Comparison of ENCODE assay signal across 22 mouse cellular contexts in genomic region chr5:136498741-136499140, GRCm38 (mm10).
"Had no signal": no experiment of that assay in that cellular context is flagged by ENCODE, and none has a peak within 500 bp of the region (broad histone marks: within the 10 kb centered on the region; RNA-seq: fewer than 3 reads in every experiment).

No protein-coding gene starts in this region.

- H3K36me3 ChIP-seq: heart, embryonic 10.5 days; heart, embryonic 12.5 days; hindbrain, embryonic 10.5 days; hindbrain, embryonic 12.5 days; intestine, embryonic 15.5 days had no signal

- H3K9me3 ChIP-seq: heart, embryonic 10.5 days; heart, embryonic 12.5 days; hindbrain, embryonic 10.5 days; hindbrain, embryonic 12.5 days; intestine, embryonic 15.5 days had no signal

- ATAC-seq: hindbrain, embryonic 16.5 days; inflammation-experienced regulatory T-cells, adult 6 months; intestine, embryonic 15.5 days; intestine, postnatal 0 days had no signal

- H3K4me3 ChIP-seq: gastrocnemius, adult 2 months; heart, embryonic 10.5 days; heart, embryonic 12.5 days; hindbrain, embryonic 10.5 days; hindbrain, embryonic 12.5 days; intestine, embryonic 15.5 days; layer of hippocampus, adult 2 months; left cerebral cortex, adult 2 months had no signal

- H3K4me2 ChIP-seq: heart, embryonic 12.5 days; hindbrain, embryonic 12.5 days; hindbrain, embryonic 14.5 days; intestine, embryonic 15.5 days had no signal

- DNase-seq: gastrocnemius, adult 2 months; gastrocnemius, postnatal 10 days; gastrocnemius, postnatal 25 days; heart, adult 18-20 months; heart, postnatal 10 days; heart, postnatal 4 days; kidney, adult 18-20 months; kidney, adult 8-10 months; kidney, postnatal 10 days; kidney, postnatal 25 days; kidney, postnatal 4 days had no signal

- H3K9ac ChIP-seq: heart, embryonic 12.5 days; hindbrain, embryonic 12.5 days; hindbrain, embryonic 14.5 days; intestine, embryonic 15.5 days had no signal

- H3K27ac ChIP-seq: gastrocnemius, adult 2 months; heart, embryonic 10.5 days; hindbrain, embryonic 10.5 days; hindbrain, embryonic 12.5 days; hindbrain, embryonic 14.5 days; intestine, embryonic 15.5 days; layer of hippocampus, adult 2 months; left cerebral cortex, adult 2 months had no signal

- H3K27me3 ChIP-seq: heart, embryonic 12.5 days; hindbrain, embryonic 12.5 days; intestine, embryonic 15.5 days had no signal
